Mouse (Mus musculus): ENCODE measurements around the gene Cog5. TPM values are rescaled to one million over a fixed set of nuclear protein-coding genes. Genes with fewer than 3 reads are reported as not detected.

Cog5 gene
- polyA plus RNA-seq, 1 experiment from 2014 or later, result 32.4 TPM

DNA sequence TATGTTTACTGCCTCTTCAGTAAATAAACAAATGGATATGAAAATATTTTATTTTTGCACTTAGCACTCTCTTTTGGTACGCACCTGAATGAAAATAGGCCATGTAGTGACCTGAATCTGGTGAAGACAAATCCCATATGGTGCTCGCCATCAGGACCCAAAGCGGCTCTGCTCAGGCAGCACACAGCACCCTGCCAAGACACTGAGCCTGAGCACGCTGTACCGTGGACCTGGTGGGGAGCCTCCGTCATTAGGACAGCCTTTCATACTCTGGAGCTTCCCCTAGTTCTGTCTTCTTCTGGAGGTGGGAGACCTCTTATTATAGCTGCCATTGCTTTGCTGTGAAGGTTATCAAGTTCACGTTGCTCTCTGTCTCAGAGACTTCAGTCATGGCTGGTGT, 238.1 kb downstream of the Cog5 start:
- peaks cover 14% of the 10 kb centered on the region; the same call in 1 of the 2 replicates for H3K36me3 ChIP-seq (ENCODE audit: control insufficient read depth, insufficient read depth, low read length)
- no peaks in the 10 kb centered on the region for H3K4me1 ChIP-seq (ENCODE audit: control insufficient read depth, insufficient read depth, low read length)
- H3K27me3 ChIP-seq (replicated peaks; ENCODE audit: control insufficient read depth, insufficient read depth, low read length), result no peaks in the 10 kb centered on the region
- no peak overlapping the region for H3K4me2 ChIP-seq (ENCODE audit: low read depth, low read length)
- H3K4me3 ChIP-seq (ENCODE audit: low read depth, low read length), result no peak overlapping the region
- H3K9me3 ChIP-seq (ENCODE audit: control insufficient read depth, low read length), result no peaks in the 10 kb centered on the region
- H3K9ac ChIP-seq (ENCODE audit: low read depth, low read length), result no peak overlapping the region
- ATAC-seq (ENCODE audit: low read depth) (no peak), DNase-seq (ENCODE audit: low spot score) (no peak)
- 90% methylated on average over 7 of the region's 7 CpGs for WGBS
- H3K27ac ChIP-seq (replicated peaks; ENCODE audit: low read depth, low read length), result no peak overlapping the region

- ATAC-seq (ENCODE audit: low read depth) (no peak), DNase-seq (ENCODE audit: low spot score) (no peak)
- H3K4me1 ChIP-seq (ENCODE audit: control insufficient read depth, insufficient read depth, low read length), result no peaks in the 10 kb centered on the region
- WGBS, result 39% methylated on average over 8 of the region's 8 CpGs
- no peaks in the 10 kb centered on the region for H3K9me3 ChIP-seq (ENCODE audit: control insufficient read depth, low read length)
- no peak overlapping the region for H3K27ac ChIP-seq (replicated peaks; ENCODE audit: low read depth, low read length)
- H3K36me3 ChIP-seq (ENCODE audit: control insufficient read depth, insufficient read depth, low read length), result 0 out of 2 replicates have a peak, but pooled peaks cover 8% of the 10 kb centered on the region
- no peak overlapping the region for H3K4me2 ChIP-seq (ENCODE audit: low read depth, low read length)
- no peaks in the 10 kb centered on the region for H3K27me3 ChIP-seq (replicated peaks; ENCODE audit: control insufficient read depth, insufficient read depth, low read length)
- no peak overlapping the region for H3K9ac ChIP-seq (ENCODE audit: low read depth, low read length)
- no peak overlapping the region for H3K4me3 ChIP-seq (ENCODE audit: low read depth, low read length)
These were observed 240.5 kb downstream of the Cog5 start for GRCm38 (mm10) chr12:31895095-31895734.

DNA sequence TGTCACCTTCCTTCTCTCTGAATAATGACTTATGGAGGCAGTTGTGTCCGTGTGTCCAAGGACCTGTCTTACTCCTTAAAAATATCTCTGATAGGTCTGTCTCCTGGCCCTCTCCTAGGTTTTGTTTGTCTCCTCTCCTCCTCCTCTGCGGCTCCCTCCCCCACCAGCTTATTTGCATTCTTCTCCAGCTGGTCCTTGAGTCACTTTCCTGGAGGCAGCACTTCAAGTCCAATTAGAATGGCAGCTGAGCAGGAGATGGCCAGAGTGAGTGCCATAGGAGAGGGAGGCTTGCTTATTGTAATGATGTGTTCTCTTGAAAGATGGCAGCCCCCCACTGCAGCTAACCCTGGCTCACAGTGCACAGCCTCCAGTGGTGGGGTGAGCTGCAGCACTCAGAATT, 241.2 kb downstream of the Cog5 start:
- Histone ChIP-seq H3K4me2 (ENCODE audit: low read depth, low read length) (no peak overlapping the region), H3K4me3 (ENCODE audit: low read depth, low read length) (no peak overlapping the region), H3K27me3 (replicated peaks; ENCODE audit: control insufficient read depth, insufficient read depth, low read length) (no peaks in the 10 kb centered on the region), H3K9ac (ENCODE audit: low read depth, low read length) (no peak overlapping the region), H3K36me3 (ENCODE audit: control insufficient read depth, insufficient read depth, low read length) (0 out of 2 replicates have a peak, but pooled peaks cover 9% of the 10 kb centered on the region), H3K27ac (replicated peaks; ENCODE audit: low read depth, low read length) (no peak overlapping the region), H3K9me3 (ENCODE audit: control insufficient read depth, low read length) (no peaks in the 10 kb centered on the region), H3K4me1 (ENCODE audit: control insufficient read depth, insufficient read depth, low read length) (no peaks in the 10 kb centered on the region)
- ATAC-seq (ENCODE audit: low read depth), result peak; percentile 27; the same call in 1 of the 2 replicates
- 18% methylated on average over 2 of the region's 2 CpGs for WGBS
- peak; percentile 27 for DNase-seq (ENCODE audit: low spot score)

DNA sequence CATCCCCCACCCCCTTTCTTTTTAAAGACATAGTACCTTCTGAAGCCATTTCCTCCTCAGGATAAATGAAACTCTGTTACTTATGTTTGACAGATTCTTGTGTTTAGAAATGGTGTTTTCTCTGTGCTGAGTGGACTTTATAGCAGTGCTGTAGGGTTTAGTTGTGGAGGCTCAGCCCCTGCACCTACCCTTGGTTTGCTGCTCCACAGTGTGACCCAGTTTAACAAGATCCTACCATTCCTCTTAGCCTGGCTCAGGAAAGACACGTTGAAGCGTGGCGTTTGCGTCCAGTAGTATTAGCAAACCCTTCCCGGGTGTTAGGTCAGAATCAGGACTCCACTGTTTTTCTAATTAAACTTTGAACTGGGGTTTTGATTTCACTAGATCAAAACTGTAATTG, 241.6 kb downstream of the Cog5 start:
- 21% methylated on average over 5 of the region's 5 CpGs for WGBS
- Histone ChIP-seq H3K9ac (ENCODE audit: low read depth, low read length) (no peak overlapping the region), H3K4me3 (ENCODE audit: low read depth, low read length) (no peak overlapping the region), H3K4me1 (ENCODE audit: control insufficient read depth, insufficient read depth, low read length) (no peaks in the 10 kb centered on the region), H3K36me3 (ENCODE audit: control insufficient read depth, insufficient read depth, low read length) (0 out of 2 replicates have a peak, but pooled peaks cover 9% of the 10 kb centered on the region), H3K27ac (replicated peaks; ENCODE audit: low read depth, low read length) (no peak overlapping the region), H3K27me3 (replicated peaks; ENCODE audit: control insufficient read depth, insufficient read depth, low read length) (no peaks in the 10 kb centered on the region), H3K4me2 (ENCODE audit: low read depth, low read length) (no peak overlapping the region), H3K9me3 (ENCODE audit: control insufficient read depth, low read length) (no peaks in the 10 kb centered on the region)
- ATAC-seq (ENCODE audit: low read depth), result no peak
- DNase-seq (ENCODE audit: low spot score), result no peak

GRCm38 (mm10) chr12:31896986-31897385, 242.3 kb downstream of the Cog5 start:
- Histone ChIP-seq H3K27ac (replicated peaks; ENCODE audit: low read depth, low read length) (no peak overlapping the region), H3K36me3 (ENCODE audit: control insufficient read depth, insufficient read depth, low read length) (0 out of 2 replicates have a peak, but pooled peaks cover 11% of the 10 kb centered on the region), H3K27me3 (replicated peaks; ENCODE audit: control insufficient read depth, insufficient read depth, low read length) (no peaks in the 10 kb centered on the region), H3K4me2 (ENCODE audit: low read depth, low read length) (no peak overlapping the region), H3K9ac (ENCODE audit: low read depth, low read length) (no peak overlapping the region), H3K4me3 (ENCODE audit: low read depth, low read length) (no peak overlapping the region), H3K9me3 (ENCODE audit: control insufficient read depth, low read length) (no peaks in the 10 kb centered on the region), H3K4me1 (ENCODE audit: control insufficient read depth, insufficient read depth, low read length) (no peaks in the 10 kb centered on the region)
- peak; percentile 87 for ATAC-seq (ENCODE audit: low read depth)
- peak; percentile 61 for DNase-seq (ENCODE audit: low spot score)
- WGBS, result 35% methylated on average over 8 of the region's 8 CpGs

DNA sequence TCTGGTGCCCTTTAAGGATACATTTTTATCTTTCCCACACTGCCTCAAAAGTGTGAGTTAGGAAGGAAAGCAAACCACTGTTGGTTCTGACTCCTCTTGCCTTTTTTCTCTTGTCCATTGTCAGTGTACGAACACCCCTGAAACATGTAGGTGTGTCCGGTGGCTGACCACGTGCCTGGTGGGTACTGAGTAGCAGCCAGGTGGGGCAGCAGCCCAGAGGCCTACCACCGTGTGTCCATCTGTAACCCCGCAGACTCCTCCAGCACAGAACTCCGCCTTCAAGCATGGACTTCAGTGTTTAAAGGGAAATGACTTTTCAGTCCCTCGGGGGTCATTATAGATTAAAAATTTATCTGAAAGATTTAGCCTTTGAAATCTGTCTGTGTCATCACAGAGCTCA, 242.8 kb downstream of the Cog5 start:
- DNase-seq (ENCODE audit: low spot score) (no peak), ATAC-seq (ENCODE audit: low read depth) (peak; percentile 44; the same call in 1 of the 2 replicates)
- Histone ChIP-seq H3K27ac (replicated peaks; ENCODE audit: low read depth, low read length) (no peak overlapping the region), H3K36me3 (ENCODE audit: control insufficient read depth, insufficient read depth, low read length) (0 out of 2 replicates have a peak, but pooled peaks cover 14% of the 10 kb centered on the region), H3K9ac (ENCODE audit: low read depth, low read length) (no peak overlapping the region), H3K4me3 (ENCODE audit: low read depth, low read length) (no peak overlapping the region), H3K27me3 (replicated peaks; ENCODE audit: control insufficient read depth, insufficient read depth, low read length) (no peaks in the 10 kb centered on the region), H3K9me3 (ENCODE audit: control insufficient read depth, low read length) (no peaks in the 10 kb centered on the region), H3K4me2 (ENCODE audit: low read depth, low read length) (no peak overlapping the region), H3K4me1 (ENCODE audit: control insufficient read depth, insufficient read depth, low read length) (no peaks in the 10 kb centered on the region)
- 56% methylated on average over 7 of the region's 7 CpGs for whole genome bisulfite sequencing

GRCm38 (mm10) chr12:31900391-31900914, 245.8 kb downstream of the Cog5 start:
- no peaks in the 10 kb centered on the region for H3K27me3 ChIP-seq (replicated peaks; ENCODE audit: control insufficient read depth, insufficient read depth, low read length)
- no peak overlapping the region for H3K4me2 ChIP-seq (ENCODE audit: low read depth, low read length)
- 0 out of 2 replicates have a peak, but pooled peaks cover 14% of the 10 kb centered on the region for H3K36me3 ChIP-seq (ENCODE audit: control insufficient read depth, insufficient read depth, low read length)
- H3K9ac ChIP-seq (ENCODE audit: low read depth, low read length), result no peak overlapping the region
- no peaks in the 10 kb centered on the region for H3K9me3 ChIP-seq (ENCODE audit: control insufficient read depth, low read length)
- no peak overlapping the region for H3K27ac ChIP-seq (replicated peaks; ENCODE audit: low read depth, low read length)
- DNase-seq (ENCODE audit: low spot score) (no peak), ATAC-seq (ENCODE audit: low read depth) (no peak)
- no peak overlapping the region for H3K4me3 ChIP-seq (ENCODE audit: low read depth, low read length)
- no peaks in the 10 kb centered on the region for H3K4me1 ChIP-seq (ENCODE audit: control insufficient read depth, insufficient read depth, low read length)
- 93% methylated on average over 4 of the region's 4 CpGs for WGBS

GRCm38 (mm10) chr12:31905696-31906551, 251.3 kb downstream of the Cog5 start:
- Histone ChIP-seq H3K4me1 (ENCODE audit: control insufficient read depth, insufficient read depth, low read length) (no peaks in the 10 kb centered on the region), H3K27me3 (replicated peaks; ENCODE audit: control insufficient read depth, insufficient read depth, low read length) (no peaks in the 10 kb centered on the region), H3K27ac (replicated peaks; ENCODE audit: low read depth, low read length) (no peak overlapping the region), H3K9ac (ENCODE audit: low read depth, low read length) (no peak overlapping the region), H3K4me3 (ENCODE audit: low read depth, low read length) (no peak overlapping the region), H3K9me3 (ENCODE audit: control insufficient read depth, low read length) (no peaks in the 10 kb centered on the region), H3K4me2 (ENCODE audit: low read depth, low read length) (no peak overlapping the region), H3K36me3 (ENCODE audit: control insufficient read depth, insufficient read depth, low read length) (0 out of 2 replicates have a peak, but pooled peaks cover 10% of the 10 kb centered on the region)
- WGBS, result 37% methylated on average over 6 of the region's 6 CpGs
- ATAC-seq (ENCODE audit: low read depth) (peak; percentile 63), DNase-seq (ENCODE audit: low spot score) (peak; percentile 48)

Data from embryonic facial prominence, embryonic 14.5 days (tissue).